Mouse (Mus musculus): ENCODE measurements around the gene Borcs6. TPM values are rescaled to one million over a fixed set of nuclear protein-coding genes. Genes with fewer than 3 reads are reported as not detected.

The Borcs6 gene
- total RNA-seq, 2 experiments from 2014 or later, result 17.4 to 18.8 TPM

- no peak for DNase-seq
- intact Hi-C loops (cut with DNase I), result no loop called here
Measured at GRCm38 (mm10) chr11:69109032-69109900, 49.7 kb downstream of the Borcs6 start.

- intact Hi-C loops (cut with DNase I), result no loop called here
- DNase-seq, result peak; percentile 87 to 95
Measured at GRCm38 (mm10) chr11:69110319-69111046, 51.0 kb downstream of the Borcs6 start.

Other genes starting within 250 kb of the Borcs6 start
- gene Ndel1, start 187.9 kb upstream of the Borcs6 start, total RNA-seq (2021), result 10 to 100 TPM; 70.0 to 81.9 TPM
- not detected for gene Rnf222, start 171.2 kb upstream of the Borcs6 start, total RNA-seq (2021)
- 100 to 1,000 TPM; 536 to 627 TPM for gene Rpl26, start 158.1 kb upstream of the Borcs6 start, total RNA-seq (2021)
- not detected for gene Odf4, start 132.6 kb upstream of the Borcs6 start, total RNA-seq (2021)
- 1 to 10 TPM; 6.9 to 7.8 TPM for gene Arhgef15, start 102.2 kb upstream of the Borcs6 start, total RNA-seq (2021)
- gene Slc25a35, start 91.6 kb upstream of the Borcs6 start, total RNA-seq (2021), result 1 to 10 TPM; 3.4 to 3.5 TPM
- 10 to 100 TPM; 58.7 to 65.4 TPM for gene Rangrf, start 84.5 kb upstream of the Borcs6 start, total RNA-seq (2021)
- 1 to 10 TPM; 5.1 to 6.6 TPM for gene Pfas, start 51.3 kb upstream of the Borcs6 start, total RNA-seq (2021)
- gene Ctc1, start 43.8 kb upstream of the Borcs6 start, total RNA-seq (2021), result 10 to 100 TPM in 1 of 2 experiments, 1 to 10 TPM in 1; 9.6 to 10.9 TPM
- 1 to 10 TPM in 1 of 2 experiments, under 1 TPM in 1; 0.51 to 1.1 TPM for gene Aurkb, start 14.1 kb upstream of the Borcs6 start, total RNA-seq (2021)
- 1 to 10 TPM; 3.4 TPM for gene Tmem107, start 11.1 kb downstream of the Borcs6 start, total RNA-seq (2021)
- 10 to 100 TPM; 26.7 to 38.1 TPM for gene Vamp2, start 28.8 kb downstream of the Borcs6 start, total RNA-seq (2021)
- gene Per1, start 35.5 kb downstream of the Borcs6 start, total RNA-seq (2021), result 10 to 100 TPM; 60.9 to 89.0 TPM
- gene Hes7, start 60.7 kb downstream of the Borcs6 start, total RNA-seq (2021), result not detected
- not detected for gene 9130213A22Rik, start 62.9 kb downstream of the Borcs6 start, total RNA-seq (2021)
- gene Aloxe3, start 66.2 kb downstream of the Borcs6 start, total RNA-seq (2021), result not detected
- not detected for gene Alox12b, start 97.3 kb downstream of the Borcs6 start, total RNA-seq (2021)
- not detected for gene Alox8, start 138.1 kb downstream of the Borcs6 start, total RNA-seq (2021)
- not detected for gene Gucy2e, start 177.3 kb downstream of the Borcs6 start, total RNA-seq (2021)